Mouse (Mus musculus) splenic B cell, adult 2 months (primary cell): Measurements from ENCODE around the gene Aanat.

Experiments used
- DNase-seq: peaks from one replicate; pipeline ENCODE4 v3.0.0-alpha.2; 2011; ENCODE audit warnings: low read depth, low spot score
- H3K27me3 ChIP-seq: 2 replicates; pipeline ENCODE4 v1.6.1; 2012; ENCODE audit warnings: mild to moderate bottlenecking, low read length, moderate library complexity, mixed read lengths; ENCODE audit not compliant: control insufficient read depth, poor library complexity, insufficient read depth, severe bottlenecking
- H3K36me3 ChIP-seq: 2 replicates; pipeline ENCODE4 v1.6.1; 2012; ENCODE audit warnings: mild to moderate bottlenecking, low read length, moderate library complexity, mixed read lengths; ENCODE audit not compliant: control insufficient read depth, poor library complexity, insufficient read depth, severe bottlenecking

The Aanat gene

DNA sequence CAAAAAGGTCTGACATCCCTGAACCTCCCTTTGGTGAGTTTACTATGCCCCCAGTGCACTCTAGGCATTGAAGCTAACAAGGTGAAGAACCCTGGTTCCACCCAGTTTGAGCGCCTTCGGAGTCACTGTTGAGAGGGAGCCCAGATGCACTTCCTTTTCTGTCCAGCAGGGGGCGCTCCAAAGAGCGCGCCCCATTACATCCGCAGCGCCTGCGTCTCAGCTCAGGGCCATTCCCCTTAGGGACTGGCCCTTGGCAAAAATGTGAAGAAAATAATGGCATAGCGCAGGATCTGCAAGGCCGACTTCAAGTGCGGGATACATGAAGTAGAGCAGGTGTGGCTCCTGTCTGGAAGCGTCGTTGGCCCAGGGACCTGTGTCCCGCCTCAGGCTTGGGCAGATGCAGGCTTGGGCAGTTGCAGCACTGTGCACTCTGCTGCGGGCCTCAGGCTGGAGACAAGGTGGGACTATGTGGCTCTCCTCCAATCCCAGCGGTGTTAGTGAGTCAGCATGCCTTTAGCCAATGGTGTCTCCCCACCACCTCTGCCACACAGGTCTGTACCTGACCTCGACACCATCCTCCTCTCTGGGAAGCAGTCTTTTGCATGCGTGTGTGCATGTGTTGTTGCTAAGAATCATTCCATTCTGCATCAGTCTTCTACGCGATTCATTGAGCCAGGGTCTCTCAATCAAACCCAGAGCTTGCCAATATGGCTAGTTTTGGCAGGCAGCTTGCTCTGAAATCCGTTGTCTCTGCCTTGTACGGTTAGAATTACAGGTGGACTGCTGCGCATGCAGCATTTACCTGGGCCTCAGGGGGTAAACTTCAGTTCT, 784 bp downstream of the Aanat start:
- Histone ChIP-seq H3K36me3 (no peaks in the 10 kb centered on the region), H3K27me3 (no peaks in the 10 kb centered on the region)
- peak; percentile 86 for DNase-seq

DNA sequence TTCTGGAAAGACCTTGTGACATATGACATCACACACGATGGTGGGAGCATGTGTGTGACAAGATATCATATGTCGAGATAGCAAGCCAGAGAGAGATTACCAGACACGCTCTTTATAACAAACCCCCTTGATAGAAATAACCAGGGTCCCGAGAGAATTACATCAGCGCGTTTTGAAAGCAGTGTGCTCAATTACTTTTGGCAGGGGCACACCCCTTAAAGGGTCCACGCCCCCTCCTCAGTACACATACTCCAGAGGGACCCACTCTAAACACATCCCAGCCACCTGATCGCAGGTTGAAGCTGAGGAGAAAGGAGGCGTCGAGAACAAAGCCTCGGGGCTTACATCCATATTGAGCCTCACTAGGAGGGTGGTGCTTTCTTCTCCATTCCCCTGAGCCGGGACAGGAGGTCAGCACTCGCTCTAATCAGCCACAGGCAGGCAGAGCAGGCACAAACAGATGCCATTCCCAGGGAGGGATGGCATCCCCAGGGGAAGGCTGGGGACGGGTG, 2.8 kb downstream of the Aanat start:
- no peak for DNase-seq
- no peaks in the 10 kb centered on the region for H3K27me3 ChIP-seq
- no peaks in the 10 kb centered on the region for H3K36me3 ChIP-seq

- Histone ChIP-seq H3K36me3 (no peaks in the 10 kb centered on the region), H3K27me3 (no peaks in the 10 kb centered on the region)
- DNase-seq, result peak; percentile 42
Observed at GRCm38 (mm10) chr11:116589574-116589973, 3.3 kb downstream of the Aanat start.

- DNase-seq, result no peak
- H3K36me3 ChIP-seq, result no peaks in the 10 kb centered on the region; the same call in 1 of the 2 replicates
- H3K27me3 ChIP-seq, result no peaks in the 10 kb centered on the region
Observed at GRCm38 (mm10) chr11:116591621-116592020, 5.4 kb downstream of the Aanat start.

GRCm38 (mm10) chr11:116592428-116592827, 6.2 kb downstream of the Aanat start:
- Histone ChIP-seq H3K36me3 (peaks cover 7% of the 10 kb centered on the region; the same call in 1 of the 2 replicates), H3K27me3 (no peaks in the 10 kb centered on the region)
- DNase-seq, result peak; percentile 94

GRCm38 (mm10) chr11:116593345-116593744, 7.1 kb downstream of the Aanat start:
- DNase-seq, result no peak
- no peaks in the 10 kb centered on the region for H3K27me3 ChIP-seq
- H3K36me3 ChIP-seq, result peaks cover 10% of the 10 kb centered on the region; the same call in 1 of the 2 replicates

DNA sequence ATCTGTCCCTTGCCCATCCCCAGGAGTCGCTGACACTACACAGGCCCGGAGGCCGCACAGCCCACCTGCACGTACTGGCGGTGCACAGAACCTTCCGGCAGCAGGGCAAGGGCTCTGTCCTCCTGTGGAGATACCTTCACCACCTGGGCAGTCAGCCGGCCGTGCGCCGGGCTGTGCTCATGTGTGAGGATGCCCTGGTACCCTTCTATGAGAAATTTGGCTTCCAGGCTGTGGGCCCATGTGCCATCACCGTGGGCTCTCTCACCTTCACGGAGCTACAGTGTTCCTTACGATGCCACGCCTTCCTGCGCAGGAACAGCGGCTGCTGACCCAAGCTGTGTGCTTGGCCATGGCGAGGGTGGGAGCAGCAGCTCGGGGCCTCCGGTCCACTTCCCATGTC, 10.5 kb downstream of the Aanat start:
- no peak for DNase-seq
- Histone ChIP-seq H3K36me3 (peaks cover 21% of the 10 kb centered on the region), H3K27me3 (no peaks in the 10 kb centered on the region)

DNA sequence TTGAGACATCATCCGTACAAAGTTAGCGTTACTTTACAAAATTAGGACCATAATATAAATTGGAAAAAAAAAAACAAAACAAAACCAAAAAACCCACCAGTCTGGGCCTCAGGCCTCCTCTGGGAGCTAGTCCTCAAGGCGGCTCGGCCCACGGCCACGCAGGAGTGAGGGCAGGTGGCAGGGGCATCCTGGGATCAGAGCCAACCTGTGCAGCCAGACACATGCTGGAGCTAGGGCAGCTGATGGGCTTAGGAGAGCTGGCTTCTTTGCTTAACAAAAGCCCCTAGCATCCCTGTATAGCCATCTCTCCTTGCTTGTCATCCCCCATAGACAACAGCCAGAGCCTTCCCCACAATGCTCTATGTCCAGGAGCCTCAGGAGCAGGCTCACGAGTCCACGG, 12.0 kb downstream of the Aanat start:
- Histone ChIP-seq H3K27me3 (no peaks in the 10 kb centered on the region), H3K36me3 (peaks cover 26% of the 10 kb centered on the region)
- DNase-seq, result no peak

DNA sequence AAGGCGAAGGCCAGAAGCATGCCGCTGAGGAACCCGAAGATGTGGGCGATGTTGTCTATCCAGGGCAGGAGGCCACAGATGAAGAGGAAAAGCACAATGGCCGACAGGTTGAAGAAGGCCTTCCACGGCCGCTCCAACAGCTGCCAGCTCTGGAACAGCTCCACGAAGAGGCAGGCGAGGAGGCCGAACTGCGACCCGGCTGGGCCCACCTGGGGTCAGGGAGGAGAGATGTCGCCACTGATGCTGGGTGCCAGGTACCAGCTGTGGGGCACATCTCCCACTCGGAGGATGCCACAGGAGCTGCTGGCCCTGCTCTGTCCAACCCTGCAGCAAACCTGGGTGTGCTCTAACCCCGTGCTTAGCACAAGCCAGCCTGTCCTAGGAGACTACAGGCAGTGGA, 13.0 kb downstream of the Aanat start:
- H3K36me3 ChIP-seq, result peaks cover 28% of the 10 kb centered on the region
- no peaks in the 10 kb centered on the region for H3K27me3 ChIP-seq
- DNase-seq, result no peak

DNA sequence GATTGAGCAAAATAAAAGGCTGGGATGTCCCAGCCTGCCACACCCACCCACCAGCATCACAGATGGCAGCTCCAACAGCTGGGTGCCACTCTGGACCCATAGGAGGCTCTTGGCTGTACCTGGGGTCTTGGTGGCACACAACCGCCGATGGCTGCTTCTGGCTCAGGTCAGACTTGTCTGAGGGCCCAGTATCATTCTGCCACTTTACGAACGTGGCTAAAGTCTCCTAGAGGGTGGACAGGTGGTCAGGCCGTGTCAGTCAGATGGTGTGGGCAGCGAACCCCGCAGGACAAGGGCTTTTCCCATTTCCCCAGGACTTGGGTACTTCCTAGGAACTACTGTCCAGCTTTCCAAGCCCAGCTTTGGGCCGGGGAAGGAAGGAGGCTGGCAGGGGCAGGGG, 14.9 kb downstream of the Aanat start:
- DNase-seq, result no peak
- Histone ChIP-seq H3K27me3 (no peaks in the 10 kb centered on the region), H3K36me3 (peaks cover 33% of the 10 kb centered on the region)

GRCm38 (mm10) chr11:116602043-116602442, 15.8 kb downstream of the Aanat start:
- Histone ChIP-seq H3K27me3 (no peaks in the 10 kb centered on the region), H3K36me3 (peaks cover 29% of the 10 kb centered on the region)
- DNase-seq, result no peak

- no peaks in the 10 kb centered on the region for H3K27me3 ChIP-seq
- peak; percentile 74 for DNase-seq
- peaks cover 23% of the 10 kb centered on the region for H3K36me3 ChIP-seq
Observed at GRCm38 (mm10) chr11:116603339-116603738, 17.1 kb downstream of the Aanat start.

GRCm38 (mm10) chr11:116604097-116604496, 17.9 kb downstream of the Aanat start:
- no peak for DNase-seq
- H3K27me3 ChIP-seq, result no peaks in the 10 kb centered on the region
- peaks cover 22% of the 10 kb centered on the region for H3K36me3 ChIP-seq

DNA sequence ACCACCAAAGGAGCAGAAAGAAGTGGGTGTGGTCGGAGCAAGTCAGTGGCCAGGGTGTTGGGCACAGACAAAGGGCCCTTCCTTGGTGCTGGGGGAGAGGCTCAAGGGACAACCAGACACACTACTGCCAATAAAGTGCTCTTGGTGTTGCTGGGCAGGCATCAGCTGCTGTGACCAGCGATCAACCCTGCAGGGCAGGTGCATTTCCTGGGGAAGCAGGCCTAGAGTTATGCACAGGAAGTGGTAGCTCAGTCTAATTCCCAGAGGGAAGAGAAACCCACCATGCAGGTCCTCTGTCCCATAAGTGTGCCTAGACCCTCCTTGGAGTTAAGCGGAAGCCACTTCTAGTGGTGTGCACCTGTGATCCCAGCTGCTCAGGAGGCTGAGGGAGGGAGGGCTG, 21.5 kb downstream of the Aanat start:
- peaks cover 13% of the 10 kb centered on the region for H3K36me3 ChIP-seq
- peak; percentile 67 for DNase-seq

DNA sequence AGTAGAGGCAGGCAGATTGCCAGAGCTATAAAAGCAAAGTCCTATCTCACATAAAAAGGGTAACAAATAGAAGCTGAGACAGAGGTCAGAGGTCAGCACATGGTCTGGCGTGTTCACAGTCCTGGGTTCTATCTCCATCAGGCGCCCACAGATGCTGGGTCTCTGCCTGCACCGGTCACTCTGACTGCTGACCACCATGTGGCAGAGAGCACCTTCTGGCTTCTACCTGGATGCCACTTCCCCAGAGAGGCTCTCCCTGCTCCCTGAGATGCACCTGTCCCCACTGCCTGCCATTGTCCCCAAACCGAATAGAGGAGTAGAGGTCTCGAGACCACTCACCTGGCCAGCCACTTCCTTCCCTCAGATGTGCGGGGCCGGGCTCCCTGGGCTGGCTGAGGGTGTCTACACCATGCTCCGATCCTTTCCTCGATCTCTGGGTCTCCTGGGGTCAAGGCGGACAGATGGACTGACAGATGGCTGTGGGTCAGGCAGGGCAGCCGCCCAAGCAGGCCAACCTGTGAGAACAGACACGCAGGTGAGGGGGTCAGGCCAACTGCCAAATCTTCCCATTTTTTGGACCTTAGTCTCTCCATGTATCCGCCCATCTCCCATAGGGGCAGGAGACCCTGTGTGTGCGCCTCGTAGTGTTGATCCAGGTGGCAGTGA, 23.9 kb downstream of the Aanat start:
- peaks cover 9% of the 10 kb centered on the region; the same call in 1 of the 2 replicates for H3K36me3 ChIP-seq
- no peaks in the 10 kb centered on the region for H3K27me3 ChIP-seq
- DNase-seq, result no peak

More for the DNA sequence above, 21.5 kb downstream of the Aanat start:
- no peaks in the 10 kb centered on the region for H3K27me3 ChIP-seq
